Mouse (Mus musculus): Measurements from ENCODE around the gene Myl12a. TPM values are rescaled to one million over a fixed set of nuclear protein-coding genes. Genes with fewer than 3 reads are reported as not detected.
A peak's percentile ranks its signal among the peaks of the same experiment; 100 is the strongest.

Gene Myl12a
- polyA plus RNA-seq, 1 experiment, result 1,052 TPM

DNA sequence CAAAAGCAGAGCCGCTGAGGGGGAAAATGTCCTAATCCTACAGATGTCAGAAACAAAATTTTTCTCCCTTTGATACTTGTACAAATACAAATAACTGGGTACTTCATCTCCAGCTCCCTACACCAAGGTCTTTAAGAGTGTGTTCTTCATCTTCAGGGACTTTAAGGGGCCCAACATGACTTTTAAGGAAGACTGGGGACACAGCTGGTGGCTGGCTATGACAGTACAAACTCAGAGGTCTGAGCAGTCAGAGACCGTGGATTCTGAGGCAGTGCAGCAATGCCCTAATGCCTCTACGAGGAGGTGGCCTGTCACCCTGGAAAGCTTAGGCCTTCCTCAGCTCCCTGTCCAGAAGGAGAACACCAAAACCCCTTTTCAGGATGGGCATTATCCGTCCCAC is 434 bp upstream of the Myl12a start:
- peaks cover 6% of the 10 kb centered on the region for H3K4me1 ChIP-seq (ENCODE audit: control insufficient read depth, insufficient read depth, low read length)
- H3K27ac ChIP-seq (ENCODE audit: insufficient read depth, low read length), result peak overlapping the region; percentile 100
- TF ChIP-seq CTCF (IDR thresholded peaks at IDR 0.05; ENCODE audit: borderline replicate concordance, insufficient read depth, low read length), result no peak
- peak; percentile 28; the same call in 1 of the 2 replicates for TF ChIP-seq POLR2A (IDR thresholded peaks at IDR 0.05; ENCODE audit: low read depth, low read length)
- H3K4me3 ChIP-seq (ENCODE audit: insufficient read depth, low read length), result no peak overlapping the region

- Histone ChIP-seq H3K4me3 (ENCODE audit: insufficient read depth, low read length) (peak within 1 kb of the TSS; percentile 92), H3K4me1 (ENCODE audit: control insufficient read depth, insufficient read depth, low read length) (peaks cover 11% of the 10 kb centered on the region), H3K27ac (ENCODE audit: insufficient read depth, low read length) (peak within 1 kb of the TSS; percentile 100)
- peak; percentile 92 for TF ChIP-seq POLR2A (IDR thresholded peaks at IDR 0.05; ENCODE audit: low read depth, low read length)
- TF ChIP-seq CTCF (IDR thresholded peaks at IDR 0.05; ENCODE audit: borderline replicate concordance, insufficient read depth, low read length), result no peak
Measured at GRCm38 (mm10) chr17:71002081-71002743, 466 bp downstream of the Myl12a start, which contains the start of gene Myom1. Gene Myom1 (plus strand): TSS chr17:71002633.

DNA sequence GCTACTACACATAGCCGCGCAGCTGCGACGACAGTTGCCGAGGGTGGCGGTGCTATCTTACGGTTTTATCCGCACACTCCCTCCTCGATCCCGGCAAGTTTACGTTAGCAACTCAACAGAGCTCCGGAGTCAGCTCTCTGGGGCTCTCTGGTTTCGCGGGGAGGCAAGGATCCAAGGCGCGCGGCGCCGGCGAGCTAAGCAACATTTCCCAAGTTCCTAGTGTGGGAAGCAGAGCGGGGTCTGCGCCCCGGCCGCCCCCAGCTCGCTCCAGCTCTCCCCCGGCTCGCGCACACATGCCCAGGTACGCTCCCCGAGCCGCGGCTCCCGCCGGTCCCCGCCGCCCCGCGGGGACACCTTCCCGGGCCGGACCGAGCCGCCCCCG is 988 bp downstream of the Myl12a start:
- peak overlapping the region; percentile 99 for H3K27ac ChIP-seq (ENCODE audit: insufficient read depth, low read length)
- peaks cover 13% of the 10 kb centered on the region for H3K4me1 ChIP-seq (ENCODE audit: control insufficient read depth, insufficient read depth, low read length)
- no peak for TF ChIP-seq POLR2A (IDR thresholded peaks at IDR 0.05; ENCODE audit: low read depth, low read length)
- TF ChIP-seq CTCF (IDR thresholded peaks at IDR 0.05; ENCODE audit: borderline replicate concordance, insufficient read depth, low read length), result no peak
- peak overlapping the region; percentile 92 for H3K4me3 ChIP-seq (ENCODE audit: insufficient read depth, low read length)

GRCm38 (mm10) chr17:71001067-71001466 is 1.6 kb downstream of the Myl12a start:
- no peak for TF ChIP-seq POLR2A (IDR thresholded peaks at IDR 0.05; ENCODE audit: low read depth, low read length)
- no peak for TF ChIP-seq CTCF (IDR thresholded peaks at IDR 0.05; ENCODE audit: borderline replicate concordance, insufficient read depth, low read length)
- H3K27ac ChIP-seq (ENCODE audit: insufficient read depth, low read length), result peak overlapping the region; percentile 99
- peaks cover 18% of the 10 kb centered on the region for H3K4me1 ChIP-seq (ENCODE audit: control insufficient read depth, insufficient read depth, low read length)
- peak overlapping the region; percentile 92 for H3K4me3 ChIP-seq (ENCODE audit: insufficient read depth, low read length)

DNA sequence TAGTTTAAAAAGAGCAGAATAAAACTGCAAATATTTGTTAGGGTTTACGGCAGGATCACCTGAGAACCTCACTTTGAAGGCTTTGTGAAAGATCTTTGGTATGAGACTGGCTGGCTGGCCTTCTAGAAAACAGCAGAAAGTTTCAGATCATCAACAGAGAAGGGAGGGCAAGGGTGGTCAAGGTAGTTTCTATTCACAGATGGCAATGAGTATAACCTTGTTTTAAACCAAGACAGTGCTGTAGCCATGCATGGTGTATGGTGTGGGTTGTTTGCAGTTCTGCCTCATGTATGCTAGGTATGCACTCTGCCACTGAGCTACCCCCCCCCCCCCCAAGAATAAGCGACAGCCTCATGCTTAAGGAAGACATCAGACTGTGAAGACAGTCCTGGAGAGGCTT is 2.4 kb downstream of the Myl12a start:
- Histone ChIP-seq H3K27ac (ENCODE audit: insufficient read depth, low read length) (peak overlapping the region; percentile 85), H3K4me1 (ENCODE audit: control insufficient read depth, insufficient read depth, low read length) (peaks cover 21% of the 10 kb centered on the region), H3K4me3 (ENCODE audit: insufficient read depth, low read length) (peak overlapping the region; percentile 79)
- TF ChIP-seq CTCF (IDR thresholded peaks at IDR 0.05; ENCODE audit: borderline replicate concordance, insufficient read depth, low read length) (no peak), POLR2A (IDR thresholded peaks at IDR 0.05; ENCODE audit: low read depth, low read length) (0 out of 2 replicates have a peak, but pooled peaks have one; percentile 22)

- H3K4me1 ChIP-seq (ENCODE audit: control insufficient read depth, insufficient read depth, low read length), result peaks cover 26% of the 10 kb centered on the region
- TF ChIP-seq CTCF (IDR thresholded peaks at IDR 0.05; ENCODE audit: borderline replicate concordance, insufficient read depth, low read length), result no peak
- TF ChIP-seq POLR2A (IDR thresholded peaks at IDR 0.05; ENCODE audit: low read depth, low read length), result 0 out of 2 replicates have a peak, but pooled peaks have one; percentile 37
- peak overlapping the region; percentile 79 for H3K4me3 ChIP-seq (ENCODE audit: insufficient read depth, low read length)
Measured at GRCm38 (mm10) chr17:70999187-70999586, 3.5 kb downstream of the Myl12a start.

DNA sequence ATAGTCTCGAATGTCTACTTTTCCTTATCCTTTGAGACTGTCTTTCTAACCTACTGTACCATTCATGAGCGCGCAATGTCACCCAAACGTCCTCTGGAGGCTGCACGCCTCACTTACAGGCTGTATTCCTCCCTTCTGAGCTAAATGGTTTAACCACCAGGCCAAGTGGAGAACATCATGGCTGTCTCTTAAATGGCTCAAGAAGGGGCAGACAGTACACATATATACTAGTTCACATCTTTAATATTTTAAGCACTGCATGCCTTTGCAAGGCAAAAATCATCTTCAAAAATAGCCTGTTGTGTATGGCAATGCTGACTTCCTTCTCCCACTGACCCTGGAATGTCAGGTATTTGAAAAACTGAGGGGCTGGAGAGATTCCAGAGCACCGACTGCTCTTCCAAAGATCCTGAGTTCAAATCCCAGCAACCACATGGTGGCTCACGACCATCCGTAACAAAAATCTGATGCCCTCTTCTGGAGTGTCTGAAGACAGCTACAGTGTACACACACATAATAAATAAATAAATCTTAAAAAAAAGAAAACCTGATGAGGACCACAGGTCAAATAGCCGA is 4.2 kb downstream of the Myl12a start:
- H3K4me1 ChIP-seq (ENCODE audit: control insufficient read depth, insufficient read depth, low read length), result peaks cover 30% of the 10 kb centered on the region

More at GRCm38 (mm10) chr17:70999187-70999586, 3.5 kb downstream of the Myl12a start:
- H3K27ac ChIP-seq (ENCODE audit: insufficient read depth, low read length), result peak overlapping the region; percentile 85

GRCm38 (mm10) chr17:70997836-70998235 is 4.8 kb downstream of the Myl12a start:
- peak overlapping the region; percentile 81; the same call in 1 of the 2 replicates for H3K27ac ChIP-seq (ENCODE audit: insufficient read depth, low read length)

More for the DNA sequence above, 4.2 kb downstream of the Myl12a start:
- Histone ChIP-seq H3K27ac (ENCODE audit: insufficient read depth, low read length) (peak overlapping the region; percentile 81), H3K4me3 (ENCODE audit: insufficient read depth, low read length) (peak overlapping the region; percentile 32)
- TF ChIP-seq POLR2A (IDR thresholded peaks at IDR 0.05; ENCODE audit: low read depth, low read length), result no peak
- no peak for TF ChIP-seq CTCF (IDR thresholded peaks at IDR 0.05; ENCODE audit: borderline replicate concordance, insufficient read depth, low read length)

DNA sequence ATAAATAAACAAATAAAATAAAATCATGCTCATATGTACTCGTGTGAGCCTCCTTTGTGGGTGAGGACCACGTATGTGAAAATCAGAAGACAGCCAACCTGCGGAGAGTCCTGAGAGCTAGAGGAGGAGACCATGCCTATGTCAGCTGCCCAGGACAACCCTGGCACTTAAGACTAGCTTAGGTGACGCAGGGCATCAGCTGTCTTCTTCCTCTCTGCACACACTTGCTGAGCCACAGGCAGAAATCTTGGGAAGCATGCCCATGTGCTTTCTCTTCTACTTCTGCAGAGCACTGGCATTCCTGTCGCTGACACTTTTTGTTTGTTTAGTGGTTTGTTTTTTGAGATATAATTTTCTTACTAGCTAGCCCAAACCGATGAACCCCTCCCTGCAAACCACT is 7.1 kb downstream of the Myl12a start:
- Histone ChIP-seq H3K27ac (ENCODE audit: insufficient read depth, low read length) (no peak overlapping the region), H3K4me3 (ENCODE audit: insufficient read depth, low read length) (no peak overlapping the region), H3K4me1 (ENCODE audit: control insufficient read depth, insufficient read depth, low read length) (peaks cover 32% of the 10 kb centered on the region)
- no peak for TF ChIP-seq POLR2A (IDR thresholded peaks at IDR 0.05; ENCODE audit: low read depth, low read length)
- TF ChIP-seq CTCF (IDR thresholded peaks at IDR 0.05; ENCODE audit: borderline replicate concordance, insufficient read depth, low read length), result no peak

More at GRCm38 (mm10) chr17:70997836-70998235, 4.8 kb downstream of the Myl12a start:
- Histone ChIP-seq H3K4me3 (ENCODE audit: insufficient read depth, low read length) (no peak overlapping the region; the same call in 1 of the 2 replicates), H3K4me1 (ENCODE audit: control insufficient read depth, insufficient read depth, low read length) (peaks cover 26% of the 10 kb centered on the region)
- TF ChIP-seq CTCF (IDR thresholded peaks at IDR 0.05; ENCODE audit: borderline replicate concordance, insufficient read depth, low read length) (no peak), POLR2A (IDR thresholded peaks at IDR 0.05; ENCODE audit: low read depth, low read length) (no peak)

DNA sequence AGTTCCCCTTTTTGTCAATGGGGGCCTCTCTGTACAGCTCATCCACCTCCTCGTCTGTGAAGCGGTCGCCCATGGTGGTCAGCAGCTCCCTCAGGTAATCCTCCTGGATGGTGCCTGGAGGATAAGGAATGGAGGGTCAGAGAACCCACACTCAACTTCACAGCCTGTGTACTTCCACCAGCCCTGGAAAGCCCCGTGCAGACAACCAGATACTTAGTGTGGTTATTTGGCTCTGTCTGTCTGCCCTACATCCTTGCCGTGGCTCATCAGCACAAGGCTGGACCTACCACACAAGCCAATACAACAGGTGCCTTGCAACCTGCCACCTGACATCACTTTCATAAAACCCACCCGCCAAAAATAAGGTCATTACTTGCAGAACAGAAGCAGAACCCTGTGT is 8.0 kb downstream of the Myl12a start:
- no peak overlapping the region for H3K27ac ChIP-seq (ENCODE audit: insufficient read depth, low read length)
- peaks cover 32% of the 10 kb centered on the region for H3K4me1 ChIP-seq (ENCODE audit: control insufficient read depth, insufficient read depth, low read length)
- TF ChIP-seq POLR2A (IDR thresholded peaks at IDR 0.05; ENCODE audit: low read depth, low read length), result no peak
- no peak for TF ChIP-seq CTCF (IDR thresholded peaks at IDR 0.05; ENCODE audit: borderline replicate concordance, insufficient read depth, low read length)
- no peak overlapping the region for H3K4me3 ChIP-seq (ENCODE audit: insufficient read depth, low read length)

Data from embryonic fibroblast, embryonic 13.5 days (primary cell).